In genomic region chr12:51666708-51667430, GRCm38 (mm10) we compare ENCODE assay signal across 12 mouse cellular contexts. TPM values are rescaled to one million over a fixed set of nuclear protein-coding genes. Genes with fewer than 3 reads are reported as not detected.
A peak's percentile ranks its signal among the peaks of the same experiment; 100 is the strongest.
DNase-seq lines count a peak whose midpoint lies in the region; ATAC-seq lines count a peak whose summit lies in the region.
"Had no signal": no experiment of that assay in that cellular context is flagged by ENCODE, and none has a peak within 500 bp of the region (broad histone marks: within the 10 kb centered on the region; RNA-seq: fewer than 3 reads in every experiment).

No protein-coding gene starts in this region.

- peaks cover 25% of the 10 kb centered on the region for H3K4me1 ChIP-seq in heart, embryonic 12.5 days (replicated peaks)

- no peak overlapping the region for H3K4me3 ChIP-seq in heart, embryonic 12.5 days
- H3K4me3 ChIP-seq: myocyte had no signal

- H3K36me3 ChIP-seq in heart, embryonic 12.5 days: no peaks in the 10 kb centered on the region

- no peaks in the 10 kb centered on the region for H3K9me3 ChIP-seq in heart, embryonic 12.5 days (replicated peaks)

- H3K27me3 ChIP-seq in heart, embryonic 12.5 days (replicated peaks): no peaks in the 10 kb centered on the region

- WGBS in heart, embryonic 12.5 days: 65% methylated on average over 4 of the region's 4 CpGs

- H3K27ac ChIP-seq in heart, embryonic 12.5 days (ENCODE audit: poor library complexity, severe bottlenecking): no peak overlapping the region

- H3K4me2 ChIP-seq in heart, embryonic 12.5 days: no peak overlapping the region

- no peak for ATAC-seq in heart, embryonic 12.5 days (ENCODE audit: insufficient number of reproducible peaks, low FRiP score)

- H3K9ac ChIP-seq in heart, embryonic 12.5 days: no peak overlapping the region

- peak; percentile 70 for DNase-seq in heart, adult 11 months
- peak; percentile 33 for DNase-seq in lung, postnatal 25 days (ENCODE audit: low spot score)
- no peak for DNase-seq in lung, postnatal 10 days
- DNase-seq in brain, adult 2 months (ENCODE audit: low read depth, low spot score): peak; percentile 47
- peak; percentile 55 for DNase-seq in naive thymus-derived CD4-positive, alpha-beta T cell, adult 2 months (ENCODE audit: low read depth)
- DNase-seq in urinary bladder, postnatal 25 days (ENCODE audit: low spot score): no peak
- no peak for DNase-seq in frontal cortex, postnatal 25 days (ENCODE audit: low spot score in 2 of 2)
- DNase-seq: adrenal gland, postnatal 10 days; cerebellum, adult 9-11 months; right cerebral cortex, postnatal 25 days had no signal

RNA-seq across cellular contexts. Expression of gene Ap4s1, which starts 24.0 kb away (rescaled TPM):
- 36.3 and 36.6 TPM in 2 replicates for polyA plus RNA-seq in heart, embryonic 12.5 days (2016; fragmentation: Nextera tagmentation; extraction: Ambion mirVana)

RNA-seq across cellular contexts. Expression of gene Strn3, which starts 24.8 kb away (rescaled TPM):
- polyA plus RNA-seq in heart, embryonic 12.5 days (2016; fragmentation: Nextera tagmentation; extraction: Ambion mirVana): 54.8 and 58.6 TPM in 2 replicates

Comparison
In these comparisons a context has a peak if more than half of its experiments do, and no peak if none do; other contexts are left out.
1. DNase-seq: peak in heart, adult 11 months (single experiment), lung, postnatal 25 days (single experiment), brain, adult 2 months (single experiment) and naive thymus-derived CD4-positive, alpha-beta T cell, adult 2 months (single experiment); none in lung, postnatal 10 days (single experiment), urinary bladder, postnatal 25 days (single experiment) and frontal cortex, postnatal 25 days (0 of 2).